Mouse (Mus musculus) heart, postnatal 25 days (tissue): ENCODE results near the gene Casc3. TPM values are rescaled to one million over a fixed set of nuclear protein-coding genes. Genes with fewer than 3 reads are reported as not detected.
"Not testable (repeated sequence)": the region's sequence is repeated elsewhere in the genome, so short reads cannot be mapped to it uniquely, and the experiment has no call there.

Experiments
- DNase-seq: peaks from one replicate; pipeline ENCODE4 v3.0.0; 2022; ENCODE audit warnings: low spot score
- intact Hi-C: fragments of 180-260 bp; cut with DNase I; formaldehyde crosslinking; loops from one replicate; pipeline ENCODE4 v1.15.1; 2025
- total RNA-seq, 2 experiments: library from RNA; stranded (reverse); gene quantifications; 2 replicates each; pipeline ENCODE4 v1.2.3; 2021

Gene Casc3
- total RNA-seq, 2 experiments from 2014 or later: 22.4 to 25.5 TPM

- intact Hi-C loops: no loop called here
These were observed 6.0 kb downstream of the Casc3 start for GRCm38 (mm10) chr11:98810686-98811085.

GRCm38 (mm10) chr11:98816706-98817239, 12.1 kb downstream of the Casc3 start:
- DNase-seq: no peak
- intact Hi-C loops: no loop called here

More at GRCm38 (mm10) chr11:98810686-98811085, 6.0 kb downstream of the Casc3 start:
- no peak for DNase-seq

- intact Hi-C loops: no loop called here
- no peak for DNase-seq
These were observed 16.3 kb downstream of the Casc3 start for GRCm38 (mm10) chr11:98820968-98821367.

- intact Hi-C loops, DNase-seq: not testable (repeated sequence)
These were observed 21.4 kb downstream of the Casc3 start for GRCm38 (mm10) chr11:98826071-98826470.

GRCm38 (mm10) chr11:98827877-98828276, 23.2 kb downstream of the Casc3 start:
- intact Hi-C loops: loop anchor here (2.0 kb wide), 2 partner anchors 39 to 129 kb away; no protein-coding TSS in a partner anchor
- no peak for DNase-seq

- DNase-seq: no peak
- intact Hi-C loops: loop anchor here (2.0 kb wide), 2 partner anchors 40 to 130 kb away; no protein-coding TSS in a partner anchor
These were observed 24.5 kb downstream of the Casc3 start for GRCm38 (mm10) chr11:98829091-98829775.

GRCm38 (mm10) chr11:98829875-98830274, 25.2 kb downstream of the Casc3 start:
- intact Hi-C loops: loop anchor here (2.0 kb wide), 2 partner anchors 41 to 131 kb away; no protein-coding TSS in a partner anchor
- no peak for DNase-seq

GRCm38 (mm10) chr11:98835296-98835695, 30.6 kb downstream of the Casc3 start:
- DNase-seq: no peak
- intact Hi-C loops: no loop called here

GRCm38 (mm10) chr11:98835725-98836124, 31.0 kb downstream of the Casc3 start:
- intact Hi-C loops: no loop called here
- DNase-seq: no peak

- no peak for DNase-seq
- intact Hi-C loops: no loop called here
These were observed 31.4 kb downstream of the Casc3 start for GRCm38 (mm10) chr11:98836128-98836527.

GRCm38 (mm10) chr11:98836651-98837141, 32.0 kb downstream of the Casc3 start, which contains the start of gene Rapgefl1:
TSS of gene Rapgefl1 (plus strand) at chr11:98836785.
- intact Hi-C loops: no loop called here
- DNase-seq: peak; percentile 53

- intact Hi-C loops: no loop called here
- no peak for DNase-seq
These were observed 32.6 kb downstream of the Casc3 start for GRCm38 (mm10) chr11:98837231-98837704.

- intact Hi-C loops: no loop called here
- DNase-seq: no peak
These were observed 33.2 kb downstream of the Casc3 start for GRCm38 (mm10) chr11:98837917-98838316.

- DNase-seq: no peak
- intact Hi-C loops: no loop called here
These were observed 33.8 kb downstream of the Casc3 start for GRCm38 (mm10) chr11:98838512-98838911.

GRCm38 (mm10) chr11:98839402-98839801, 34.7 kb downstream of the Casc3 start:
- no peak for DNase-seq
- intact Hi-C loops: no loop called here

- intact Hi-C loops: no loop called here
- DNase-seq: no peak
These were observed 35.2 kb downstream of the Casc3 start for GRCm38 (mm10) chr11:98839897-98840296.

- intact Hi-C loops: no loop called here
- no peak for DNase-seq
These were observed 41.3 kb downstream of the Casc3 start for GRCm38 (mm10) chr11:98846016-98846415.

- intact Hi-C loops: no loop called here
- DNase-seq: no peak
These were observed 42.3 kb downstream of the Casc3 start for GRCm38 (mm10) chr11:98846865-98847604.

- intact Hi-C loops: no loop called here
- no peak for DNase-seq
These were observed 44.6 kb downstream of the Casc3 start for GRCm38 (mm10) chr11:98849196-98849894.
